Mouse (Mus musculus) CH12.LX (cell line): ENCODE data around the gene Ccdc57. TPM values are rescaled to one million over a fixed set of nuclear protein-coding genes. Genes with fewer than 3 reads are reported as not detected.
A peak's percentile ranks its signal among the peaks of the same experiment; 100 is the strongest.

Experiments used
- DNase-seq: peaks from one replicate; pipeline ENCODE4 v3.0.0-alpha.2; 2013; ENCODE audit errors: extremely low read depth
- H3K27ac ChIP-seq: 2 replicates; pipeline ENCODE4 v1.5.1; 2012; ENCODE audit warnings: low read depth, mild to moderate bottlenecking, control low read depth, moderate library complexity; ENCODE audit not compliant: insufficient read depth
- H3K27me3 ChIP-seq: replicated peaks from 2 replicates; pipeline ENCODE3; 2012; ENCODE audit warnings: inconsistent platforms
- H3K36me3 ChIP-seq, 2 experiments: replicated peaks in 1 of 2; 2 replicates each; pipeline versions ENCODE3 to v1.6.1; 2012; ENCODE audit warnings: inconsistent platforms in 1 of 2, low read length in 1 of 2, mild to moderate bottlenecking in 1 of 2, mixed read lengths in 1 of 2, moderate library complexity in 1 of 2; ENCODE audit not compliant: control insufficient read depth in 1 of 2, insufficient read depth in 1 of 2
- H3K4me1 ChIP-seq, 2 experiments: 2 replicates each; pipeline ENCODE4 v1.6.1; 2012; ENCODE audit warnings: inconsistent platforms in 1 of 2, moderate library complexity in 1 of 2; ENCODE audit not compliant: insufficient read depth in 2 of 2, control insufficient read depth in 1 of 2
- H3K4me2 ChIP-seq: 2 replicates; pipeline ENCODE4 v1.6.1; 2012; ENCODE audit warnings: low read depth, mild to moderate bottlenecking, control low read depth; ENCODE audit not compliant: poor library complexity, insufficient read depth, severe bottlenecking
- H3K4me3 ChIP-seq, 3 experiments: fragments of 150-350 bp in 1 of 3; sonication (generic) in 1 of 3; replicated peaks in 1 of 3; 2 replicates each; pipeline versions ENCODE3 to v1.5.1; 2011 to 2012; ENCODE audit warnings: low read depth in 2 of 3, low read length in 2 of 3, mild to moderate bottlenecking in 2 of 3, moderate library complexity in 2 of 3, control low read depth in 1 of 3, improper control_type of control experiment in 1 of 3, inconsistent platforms in 1 of 3, mixed read lengths in 1 of 3; ENCODE audit not compliant: poor library complexity in 1 of 3
- H3K79me2 ChIP-seq: replicated peaks from 2 replicates; pipeline ENCODE4 v1.6.1; 2012; ENCODE audit warnings: mild to moderate bottlenecking, moderate library complexity; ENCODE audit not compliant: control insufficient read depth, poor library complexity, insufficient read depth, severe bottlenecking; ENCODE audit errors: extremely low read depth
- H3K9ac ChIP-seq: 2 replicates; pipeline ENCODE4 v1.6.1; 2012; ENCODE audit warnings: low read depth, mild to moderate bottlenecking, control low read depth, moderate library complexity; ENCODE audit not compliant: insufficient read depth
- H3K9me3 ChIP-seq: replicated peaks from 2 replicates; pipeline ENCODE3; 2012; ENCODE audit warnings: low read length, inconsistent platforms, mixed read lengths
- MAZ ChIP-seq: IDR thresholded peaks from 2 replicates; pipeline ENCODE4 v1.6.1; 2012; ENCODE audit warnings: low read depth, mild to moderate bottlenecking, inconsistent platforms, low read length, improper control_type of control experiment, moderate library complexity
- MYC ChIP-seq: IDR thresholded peaks from 2 replicates; pipeline ENCODE4 v1.6.1; 2011; ENCODE audit warnings: low read depth, mild to moderate bottlenecking, improper control_type of control experiment, low read length
- SIN3A ChIP-seq: IDR thresholded peaks from 2 replicates; pipeline ENCODE4 v1.6.1; 2012; ENCODE audit warnings: low read length, improper control_type of control experiment, inconsistent platforms
- TBP ChIP-seq: conservative IDR thresholded peaks from 2 replicates; pipeline ENCODE4 v1.6.1; 2011; ENCODE audit warnings: low read depth, low read length, improper control_type of control experiment
- USF1 ChIP-seq: IDR thresholded peaks from 2 replicates; pipeline ENCODE4 v1.6.1; 2014; ENCODE audit warnings: low read depth, mild to moderate bottlenecking, inconsistent platforms, low read length, improper control_type of control experiment
- ZKSCAN1 ChIP-seq: IDR thresholded peaks from 2 replicates; pipeline ENCODE4 v1.6.1; 2012; ENCODE audit warnings: low read depth, inconsistent platforms, low read length, improper control_type of control experiment, borderline replicate concordance
- ZMIZ1 ChIP-seq: IDR thresholded peaks from 2 replicates; pipeline ENCODE4 v1.6.1; 2012; ENCODE audit warnings: low read depth, mild to moderate bottlenecking, inconsistent platforms, low read length, improper control_type of control experiment
- dilution Hi-C: fragments of 300-500 bp; cut with MboI; formaldehyde crosslinking; loops from 2 replicates; pipeline ENCODE4 v1.14.3; 2020; ENCODE audit warnings: low sequenced_read_pairs; ENCODE audit not compliant: extremely low pct_unique_long_range_greater_than_20kb, extremely low pct_ligation_motif_present
- in situ Hi-C: fragments of 300-500 bp; cut with MboI; formaldehyde crosslinking; loops from 3 replicates; pipeline ENCODE4 v1.14.3; 2019; ENCODE audit warnings: low sequenced_read_pairs, low pct_ligation_motif_present, low pct_unique_long_range_greater_than_20kb, mixed read lengths
- polyA plus RNA-seq: library from polyadenylated mRNA; unstranded; fragments of >175 nt; gene quantifications from 2 replicates; pipeline ENCODE4 v1.2.1, GENCODE M21; 2012; ENCODE audit warnings: low read depth; ENCODE audit not compliant: insufficient read length
- total RNA-seq, 2 experiments: library from RNA; depleted of rRNA; stranded (reverse); fragments of 300-350 nt in 1 of 2; fragments of >200 nt in 1 of 2; gene quantifications; 2 replicates each; pipeline ENCODE4 v1.2.3; 2012 to 2014

The Ccdc57 gene
- total and polyA plus RNA-seq, 3 experiments = 2.3 to 6.0 (median 5.4) TPM

DNA sequence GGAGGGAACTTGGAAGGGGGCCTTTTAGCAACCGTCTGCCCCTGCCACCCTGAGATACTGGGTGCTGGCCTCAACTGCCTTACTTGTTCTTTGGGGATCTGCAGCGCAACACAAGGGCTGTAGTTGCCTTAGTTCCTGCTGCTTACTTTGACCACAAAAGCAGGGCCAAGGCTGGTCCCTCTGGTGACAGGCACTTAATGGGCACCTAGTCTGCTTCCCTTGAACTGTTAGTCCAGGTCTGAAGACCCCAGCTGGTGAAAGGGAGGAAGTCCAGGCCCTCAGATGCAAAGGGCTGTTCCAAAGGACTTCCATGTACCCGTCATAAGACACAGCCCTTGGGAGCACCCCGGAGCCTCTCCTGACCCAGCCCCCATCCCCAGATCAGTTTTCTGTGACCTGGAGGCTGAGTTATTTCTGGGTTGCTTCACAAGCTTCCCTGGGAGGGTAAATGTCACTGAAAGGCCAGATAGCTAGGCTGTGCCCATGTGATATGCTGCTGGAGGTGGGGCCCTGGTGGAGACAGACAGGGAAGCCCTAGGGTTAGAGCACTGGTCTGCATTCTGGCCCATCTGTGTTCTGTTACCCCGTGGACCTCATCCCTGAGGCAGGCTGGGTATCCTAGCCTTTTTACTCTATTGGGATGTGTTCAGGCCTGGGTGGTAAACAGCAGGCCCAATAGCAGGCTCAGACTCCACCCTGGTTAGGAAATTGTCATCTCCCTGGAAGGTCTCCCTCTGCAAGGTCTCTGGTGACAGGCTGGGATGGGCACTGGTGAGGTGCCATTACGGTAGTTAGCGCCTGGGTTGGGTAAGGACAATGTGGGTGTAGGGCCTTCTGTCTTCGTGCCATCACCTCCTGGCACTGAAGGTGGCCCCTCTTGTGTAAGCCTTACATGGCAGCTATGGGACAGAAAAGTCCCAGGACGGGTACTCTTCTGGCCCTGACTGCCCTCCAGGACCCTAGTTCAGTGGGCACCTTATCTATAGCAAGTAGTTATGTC lies 19.4 kb upstream of the Ccdc57 start:
- DNase-seq = no peak
- H3K4me1 ChIP-seq = peaks cover 17 to 25% of the 10 kb centered on the region in 2 experiments
- H3K27ac ChIP-seq = no peak overlapping the region
- dilution Hi-C loops = no loop called here
- in situ Hi-C loops = loop anchor here (5.0 kb wide), 1 partner anchor 35 kb away; no protein-coding TSS in a partner anchor
- peaks cover 3% of the 10 kb centered on the region for H3K9me3 ChIP-seq
- H3K9ac ChIP-seq = no peak overlapping the region
- peaks cover 36% of the 10 kb centered on the region for H3K27me3 ChIP-seq
- peaks cover 22 to 35% of the 10 kb centered on the region in 2 experiments for H3K36me3 ChIP-seq
- H3K79me2 ChIP-seq = peaks cover 19% of the 10 kb centered on the region
- H3K4me2 ChIP-seq = no peak overlapping the region
- TF ChIP-seq ZMIZ1 (peak; percentile 22; the same call in 1 of the 2 replicates), SIN3A (0 out of 2 replicates have a peak, but pooled peaks have one; percentile 31), MYC (no peak)
- peak overlapping the region in 1 of 3 experiments; percentile 99 for H3K4me3 ChIP-seq

DNA sequence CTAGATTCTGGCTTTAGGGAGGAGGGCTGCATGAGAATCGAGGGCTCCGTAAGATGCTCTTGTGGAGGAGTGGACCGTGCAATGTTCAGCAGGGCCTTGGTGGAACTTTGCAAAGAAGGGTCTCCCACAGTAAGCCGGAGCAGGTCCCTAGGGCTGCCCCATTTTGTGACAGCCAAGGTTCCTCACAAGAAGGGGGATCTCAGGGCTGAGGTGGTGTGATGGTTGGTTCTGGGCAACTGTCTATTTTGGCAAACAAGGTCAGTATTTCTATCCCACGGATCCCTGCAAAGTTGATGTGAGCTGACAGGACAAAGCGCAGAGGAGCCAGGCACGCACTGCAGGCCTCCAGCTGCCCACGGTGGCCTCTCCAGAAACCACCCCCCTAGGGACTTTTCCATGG lies 18.6 kb upstream of the Ccdc57 start:
- peaks cover 3% of the 10 kb centered on the region for H3K9me3 ChIP-seq
- DNase-seq = no peak
- H3K4me3 ChIP-seq = peak overlapping the region; percentile 39 to 99 (median 70)
- no peak overlapping the region for H3K27ac ChIP-seq
- peaks cover 14 to 27% of the 10 kb centered on the region in 2 experiments for H3K36me3 ChIP-seq
- H3K9ac ChIP-seq = peak overlapping the region; percentile 7; the same call in 1 of the 2 replicates
- peak overlapping the region; percentile 87 for H3K4me2 ChIP-seq
- dilution Hi-C loops (no loop called here), in situ Hi-C loops (loop anchor here (5.0 kb wide), 1 partner anchor 34 kb away; no protein-coding TSS in a partner anchor)
- peaks cover 43% of the 10 kb centered on the region for H3K27me3 ChIP-seq
- peaks cover 19% of the 10 kb centered on the region for H3K79me2 ChIP-seq
- peaks cover 17 to 25% of the 10 kb centered on the region in 2 experiments for H3K4me1 ChIP-seq
- no peak for TF ChIP-seq MAZ
- TF ChIP-seq USF1 = no peak
- TF ChIP-seq TBP = no peak
- no peak for TF ChIP-seq ZMIZ1
- TF ChIP-seq ZKSCAN1 = no peak
- TF ChIP-seq, all 38 proteins: peak for 0
